Mouse (Mus musculus) embryo, embryonic 9.5 days (tissue): ENCODE data around the gene Vta1.
A peak's percentile ranks its signal among the peaks of the same experiment; 100 is the strongest.

Experiments
- DNase-seq: peaks from one replicate; pipeline ENCODE4 v3.0.0-alpha.2; 2017; ENCODE audit errors: extremely low spot score

Vta1 gene

DNA sequence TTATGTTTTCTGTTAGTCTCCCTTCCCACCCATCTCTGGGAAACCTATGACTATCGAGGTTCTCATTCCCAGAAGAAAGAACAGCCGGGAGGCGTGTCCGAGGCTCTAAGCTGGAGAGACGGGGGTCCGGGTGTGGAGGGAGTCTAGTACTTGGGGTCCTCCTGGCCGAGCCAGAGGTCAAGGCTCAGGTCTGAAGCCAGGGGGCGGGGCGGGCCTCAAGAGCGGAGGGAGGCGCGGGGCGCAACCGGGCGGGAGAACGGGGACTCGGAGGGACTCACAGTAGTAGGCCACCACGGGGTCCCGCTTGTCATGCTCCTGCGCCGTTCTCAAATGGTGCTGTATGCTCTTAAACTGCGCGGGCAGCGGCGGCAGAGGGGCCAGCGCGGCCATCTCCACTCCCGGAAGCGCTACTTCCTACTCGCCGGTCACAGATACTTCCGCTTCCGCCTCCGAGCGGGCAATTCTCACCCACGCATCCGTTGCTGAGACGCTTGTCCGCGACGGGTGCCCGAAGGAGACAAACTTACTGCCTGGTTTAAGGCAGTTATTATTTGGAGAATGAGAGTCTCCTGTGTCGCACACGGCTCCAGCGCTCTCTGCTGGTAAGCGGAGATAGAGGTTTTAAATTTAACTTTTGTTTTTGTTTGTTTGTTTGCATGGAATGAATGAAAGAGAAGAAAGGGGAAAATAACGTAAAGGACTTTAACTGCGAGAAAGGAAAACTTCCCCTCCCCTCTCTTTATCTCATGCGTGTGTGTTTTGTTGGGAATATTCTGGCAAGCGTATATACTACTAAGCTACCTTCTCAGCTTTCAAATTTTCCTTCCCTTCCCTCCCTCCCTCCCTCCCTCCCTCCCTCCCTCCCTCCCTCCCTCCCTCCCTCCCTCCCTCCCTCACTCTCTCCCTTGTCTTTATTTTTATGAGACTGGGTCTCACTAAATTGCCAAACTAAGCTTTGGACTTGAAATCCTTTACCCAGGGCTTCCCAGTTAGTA, at the start of gene Vta1, which contains the start of gene Nmbr:
Gene Vta1, minus strand, starts transcription at position 489 of the 995 bp plus-strand sequence.
Gene Nmbr, plus strand, starts transcription at position 520 of the 995 bp plus-strand sequence.
- peak; percentile 93 for DNase-seq

DNA sequence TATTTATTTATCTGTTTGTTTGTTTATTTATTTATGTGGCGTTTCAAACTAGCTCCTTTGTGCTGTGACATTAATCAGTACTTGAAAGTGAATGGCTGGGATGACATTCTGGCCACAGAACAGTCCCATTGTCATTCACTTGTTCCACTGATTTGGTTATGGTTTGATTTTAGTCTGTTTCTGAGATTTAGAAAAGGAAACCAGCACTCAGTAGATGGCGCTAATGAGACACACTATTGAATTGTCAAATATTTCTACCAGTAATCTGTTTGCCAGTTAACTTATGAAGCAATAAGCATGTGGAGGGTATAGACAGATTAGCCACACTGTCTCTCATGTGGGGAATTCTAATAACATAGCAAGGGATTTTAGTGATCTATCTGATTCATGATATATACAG, 28.9 kb upstream of the Vta1 start:
- peak; percentile 39 for DNase-seq

DNA sequence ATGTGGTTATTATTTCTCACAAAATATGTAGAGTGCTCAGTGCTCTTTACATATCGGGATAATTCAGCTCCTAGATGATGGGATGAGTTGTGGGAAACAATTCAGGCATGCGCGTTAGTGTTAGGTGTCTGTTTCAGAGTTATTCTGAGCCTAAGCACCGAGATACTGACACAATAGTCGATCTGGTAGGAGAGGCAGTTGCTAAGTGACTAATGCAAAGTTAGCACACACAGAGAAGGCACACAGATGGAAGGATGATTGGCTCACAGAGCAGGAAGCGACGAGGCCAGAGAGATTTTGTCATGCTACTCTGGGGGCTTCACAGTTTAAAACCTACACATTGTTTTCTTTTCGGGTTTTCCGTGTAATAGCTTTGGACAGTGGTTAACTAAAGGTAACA, 20.3 kb upstream of the Vta1 start:
- no peak for DNase-seq

GRCm38 (mm10) chr10:14718114-14718513, 12.8 kb upstream of the Vta1 start, which contains the start of gene Gje1:
Gje1 (minus strand) TSS chr10:14718214.
- DNase-seq, result no peak

GRCm38 (mm10) chr10:14703830-14704420, 1.4 kb downstream of the Vta1 start:
- no peak for DNase-seq

DNA sequence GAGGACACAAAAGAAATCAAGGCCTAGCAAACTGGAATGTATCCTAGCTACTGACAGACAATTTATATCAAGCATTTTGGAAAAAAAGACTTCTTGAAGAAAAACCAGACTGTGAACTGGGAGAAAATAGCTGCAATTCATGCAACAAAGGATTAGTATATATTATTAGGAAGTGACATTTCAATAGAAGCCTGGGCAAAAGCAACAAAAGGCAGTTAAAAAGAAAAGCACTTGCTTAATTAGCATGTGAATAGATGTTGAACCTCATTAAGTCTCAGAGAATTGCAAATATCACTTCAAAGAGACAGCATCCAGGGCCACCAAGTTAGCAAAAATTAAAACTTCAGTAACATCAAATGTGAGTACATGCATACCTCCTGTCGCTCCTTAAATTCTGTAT, 2.1 kb downstream of the Vta1 start:
- no peak for DNase-seq

GRCm38 (mm10) chr10:14690349-14690748, 15.0 kb downstream of the Vta1 start:
- no peak for DNase-seq

GRCm38 (mm10) chr10:14688785-14689442, 16.4 kb downstream of the Vta1 start:
- DNase-seq, result no peak

DNA sequence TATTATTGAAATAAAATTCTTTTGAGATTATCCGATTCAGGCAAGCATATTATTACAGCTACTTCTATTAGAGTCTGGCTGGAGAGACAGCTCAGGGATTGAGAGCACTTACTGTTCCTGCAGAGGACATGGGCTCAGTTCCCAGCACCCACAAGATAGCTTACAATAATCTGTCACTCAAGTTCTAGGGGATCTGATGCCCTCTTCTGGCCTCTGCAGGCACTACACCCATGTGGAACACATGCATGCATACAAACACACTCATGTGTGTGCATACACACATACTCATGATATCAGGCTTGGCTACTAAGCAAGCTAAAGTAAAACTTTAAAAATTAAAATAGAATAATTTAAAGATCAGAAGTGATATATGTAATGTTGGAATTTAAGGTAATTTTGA, 19.7 kb downstream of the Vta1 start:
- DNase-seq, result no peak

GRCm38 (mm10) chr10:14666147-14666546, 39.2 kb downstream of the Vta1 start:
- no peak for DNase-seq

DNA sequence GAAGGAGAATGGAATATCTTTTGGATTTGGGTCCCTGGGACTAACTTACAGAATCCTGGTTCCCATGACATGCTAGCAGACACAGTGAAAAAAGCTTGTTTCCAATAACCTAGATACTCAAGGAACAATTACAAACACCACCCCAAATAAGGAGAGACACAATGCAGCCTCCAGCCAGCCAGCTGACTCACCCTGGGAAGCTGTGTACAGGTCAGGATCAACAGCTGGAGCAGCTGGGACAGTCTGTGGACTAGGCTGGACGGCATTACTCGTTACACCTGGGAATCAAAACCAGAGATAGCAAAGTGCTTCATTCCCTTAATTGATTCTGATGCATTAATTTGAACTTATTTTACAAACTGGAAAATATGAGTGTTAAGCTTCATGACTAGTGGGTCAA, 44.5 kb downstream of the Vta1 start:
- DNase-seq, result no peak

DNA sequence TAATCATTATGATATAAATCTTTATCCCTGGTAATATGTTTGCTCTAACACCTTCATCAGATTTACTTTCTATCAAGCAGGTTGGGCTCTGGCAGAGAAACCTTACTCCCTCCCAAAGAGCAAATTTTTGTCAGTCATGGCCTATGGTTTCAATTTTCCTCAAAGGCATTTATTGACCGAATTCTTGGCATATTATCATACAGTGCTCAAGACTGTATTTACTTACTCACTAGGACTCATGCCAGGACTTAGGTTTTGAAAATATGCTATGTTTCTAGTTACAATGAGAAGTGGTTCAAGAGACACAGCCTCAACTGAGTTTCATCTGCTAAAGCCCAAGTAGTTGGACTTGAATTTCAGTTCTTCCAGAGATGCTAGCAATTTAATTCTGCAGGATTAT, 65.7 kb downstream of the Vta1 start:
- no peak for DNase-seq

- DNase-seq, result no peak
Measured at GRCm38 (mm10) chr10:14639043-14639442, 66.3 kb downstream of the Vta1 start.

DNA sequence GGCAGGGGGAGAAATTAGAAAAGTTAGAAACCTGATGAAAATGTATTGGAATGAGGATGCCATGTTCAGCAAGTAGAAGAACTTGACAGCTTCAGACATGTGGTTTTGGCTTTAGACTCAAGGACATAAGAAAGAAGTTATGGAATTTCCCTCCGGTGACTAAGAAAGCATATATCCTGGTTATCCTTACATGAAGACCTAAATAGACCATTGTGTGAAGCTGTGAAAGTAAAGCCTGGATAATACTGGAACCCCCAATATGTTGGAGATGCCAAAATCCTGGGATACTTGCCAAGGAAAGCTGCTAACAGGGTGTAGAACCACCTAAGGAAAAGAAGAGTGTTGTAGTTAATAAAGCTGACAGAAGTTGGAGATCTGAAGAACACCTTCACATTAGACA, 79.7 kb downstream of the Vta1 start:
- DNase-seq, result no peak

DNA sequence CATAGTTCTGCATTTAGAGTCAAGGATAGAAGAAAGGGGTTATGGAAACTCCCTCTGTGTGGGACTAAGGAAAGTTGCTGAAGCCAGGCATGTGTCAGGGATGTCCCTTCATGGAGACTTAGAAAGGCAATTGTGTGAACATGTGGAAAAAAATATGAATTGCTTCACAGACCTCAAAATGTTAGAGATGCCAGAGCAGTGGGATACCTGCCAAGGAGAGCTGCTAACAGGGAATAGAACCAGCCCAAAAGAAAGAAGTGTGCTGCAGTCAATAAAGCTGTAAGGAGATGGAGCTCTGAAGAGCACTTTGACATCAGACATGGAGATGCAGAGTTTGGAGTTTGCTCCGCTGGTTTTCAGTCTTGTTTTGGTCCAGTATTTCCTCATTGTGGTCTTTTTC, 86.2 kb downstream of the Vta1 start:
- no peak for DNase-seq

- DNase-seq, result no peak
Measured at GRCm38 (mm10) chr10:14618301-14618700, 87.1 kb downstream of the Vta1 start.

DNA sequence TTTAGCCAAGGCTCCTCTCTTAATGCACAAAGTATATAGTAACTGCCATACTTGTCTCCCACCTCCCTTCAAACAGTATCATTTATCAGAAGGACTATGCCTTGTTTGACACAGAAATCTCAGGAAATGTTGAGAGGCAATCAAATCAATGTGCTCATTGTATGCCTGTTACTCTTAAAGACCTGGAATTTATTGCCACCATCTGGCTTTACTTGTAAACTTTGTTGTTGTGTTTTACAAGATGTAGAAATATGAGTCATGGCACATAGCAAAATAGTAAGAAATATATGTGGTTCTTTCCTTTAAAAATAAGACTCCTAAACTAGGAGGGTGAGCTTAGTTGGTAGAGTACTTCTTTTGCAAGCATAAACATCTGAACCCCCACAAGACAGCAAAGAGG, 89.9 kb downstream of the Vta1 start:
- no peak for DNase-seq

- DNase-seq, result no peak
Measured at GRCm38 (mm10) chr10:14607597-14607996, 97.8 kb downstream of the Vta1 start.
